Mouse (Mus musculus) thymus, adult 2 months (tissue): ENCODE data around the gene Pdzph1.

Experiments
- CTCF ChIP-seq: fragments of 200-500 bp; IDR thresholded peaks from 2 replicates; pipeline ENCODE4 v1.5.1; 2012; ENCODE audit warnings: mild to moderate bottlenecking, control low read depth, low read length, moderate library complexity, borderline replicate concordance; ENCODE audit not compliant: control insufficient read depth, poor library complexity, insufficient read depth; ENCODE audit errors: extremely low read depth
- POLR2A ChIP-seq: fragments of 200-500 bp; IDR thresholded peaks from 2 replicates; pipeline ENCODE4 v1.6.1; 2012; ENCODE audit warnings: mild to moderate bottlenecking, low read length, control low read depth, moderate library complexity; ENCODE audit not compliant: control insufficient read depth, poor library complexity, insufficient read depth; ENCODE audit errors: extremely low read depth

DNA sequence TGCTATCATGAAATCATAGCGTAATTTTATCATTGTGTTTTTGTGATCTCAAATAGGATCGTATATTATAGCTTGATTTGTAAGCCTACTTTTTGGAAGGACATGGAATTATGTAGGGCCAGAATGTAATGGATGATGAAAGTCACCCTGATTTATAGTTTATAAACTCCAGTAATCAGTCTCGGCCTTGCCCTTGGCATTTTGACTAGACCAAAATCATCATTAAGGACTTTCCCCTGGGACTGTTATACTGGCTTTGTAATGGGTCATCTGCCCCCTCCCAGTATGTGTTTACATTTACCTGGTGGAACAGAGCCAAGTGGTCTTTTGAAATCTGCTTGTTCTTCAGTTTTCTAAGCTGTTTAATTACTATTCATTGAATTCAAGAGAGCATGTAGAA, 35.2 kb upstream of the Pdzph1 start:
- TF ChIP-seq POLR2A = no peak
- no peak for TF ChIP-seq CTCF
